Mouse (Mus musculus) small intestine, adult 2 months (tissue): ENCODE results near the gene Galnt16.

Source experiments
- CTCF ChIP-seq: fragments of 200-500 bp; IDR thresholded peaks from 2 replicates; pipeline ENCODE4 v1.5.1; 2012; ENCODE audit warnings: low read depth, mild to moderate bottlenecking, control low read depth, inconsistent platforms, low read length, moderate library complexity, mixed read lengths; ENCODE audit not compliant: insufficient replicate concordance, insufficient read length; ENCODE audit errors: extremely low read depth
- POLR2A ChIP-seq: fragments of 200-500 bp; IDR thresholded peaks from 2 replicates; pipeline ENCODE4 v1.6.1; 2012; ENCODE audit warnings: low read depth, mild to moderate bottlenecking, control low read depth, inconsistent platforms, low read length, moderate library complexity

DNA sequence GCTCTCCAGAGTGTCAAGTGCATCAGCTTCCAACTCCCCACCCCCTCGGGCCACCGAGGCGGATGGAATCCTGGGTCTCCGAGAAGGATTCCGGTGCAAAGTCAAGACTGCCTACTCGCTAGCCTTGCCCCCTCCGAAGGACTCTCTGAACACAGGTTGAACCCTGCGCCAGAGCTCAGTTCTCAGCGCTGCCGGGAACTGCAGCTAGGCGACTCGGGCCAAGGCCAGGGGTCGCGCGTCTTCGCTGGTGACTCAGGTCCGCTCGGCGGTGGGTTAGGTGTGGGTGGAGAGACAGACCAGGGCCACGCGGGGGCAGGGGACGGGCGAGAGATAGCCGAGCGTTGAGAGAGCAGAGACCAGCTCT, 298 bp downstream of the Galnt16 start:
- no peak for TF ChIP-seq CTCF
- TF ChIP-seq POLR2A, result no peak
